Mouse (Mus musculus) gastrocnemius, postnatal 14 days (tissue): ENCODE results near the gene Tekt4. TPM values are rescaled to one million over a fixed set of nuclear protein-coding genes. Genes with fewer than 3 reads are reported as not detected.

Experiments
- DNase-seq: peaks from one replicate; pipeline ENCODE4 v3.0.0; 2021; ENCODE audit warnings: mixed read lengths
- intact Hi-C: fragments of 180-260 bp; cut with DNase I; formaldehyde crosslinking; loops from one replicate; pipeline ENCODE4 v1.15.1; 2025; ENCODE audit warnings: low total_unique reads
- total RNA-seq, 2 experiments: library from RNA; stranded (reverse); gene quantifications; 2 replicates each; pipeline ENCODE4 v1.2.3; 2021

Gene Tekt4
- total RNA-seq, 2 experiments from 2014 or later, result not detected

DNA sequence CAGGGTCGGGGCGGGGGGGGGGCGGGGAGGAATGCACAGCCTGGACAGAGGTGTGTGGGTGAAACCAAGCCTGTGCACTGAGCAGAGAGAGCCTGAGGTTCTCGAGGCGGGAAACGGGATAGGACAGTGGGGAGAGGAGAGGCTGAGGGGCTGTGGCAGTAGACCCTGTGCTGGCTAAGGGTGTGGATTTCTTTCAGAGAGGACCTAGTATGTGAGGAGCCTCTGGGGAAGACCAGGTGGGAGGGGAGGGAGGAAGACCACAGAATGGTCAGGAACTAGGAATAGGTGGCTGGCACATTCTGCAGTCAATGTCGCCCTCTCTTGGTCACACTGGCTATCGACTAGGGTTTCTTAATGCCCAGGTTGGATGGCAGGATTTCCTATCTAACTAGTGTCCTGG, 15.4 kb downstream of the Tekt4 start:
- peak; percentile 46 for DNase-seq
- intact Hi-C loops, result loop anchor here (2.0 to 10.0 kb wide), 2 partner anchors 71 to 135 kb away; no protein-coding TSS in a partner anchor

DNA sequence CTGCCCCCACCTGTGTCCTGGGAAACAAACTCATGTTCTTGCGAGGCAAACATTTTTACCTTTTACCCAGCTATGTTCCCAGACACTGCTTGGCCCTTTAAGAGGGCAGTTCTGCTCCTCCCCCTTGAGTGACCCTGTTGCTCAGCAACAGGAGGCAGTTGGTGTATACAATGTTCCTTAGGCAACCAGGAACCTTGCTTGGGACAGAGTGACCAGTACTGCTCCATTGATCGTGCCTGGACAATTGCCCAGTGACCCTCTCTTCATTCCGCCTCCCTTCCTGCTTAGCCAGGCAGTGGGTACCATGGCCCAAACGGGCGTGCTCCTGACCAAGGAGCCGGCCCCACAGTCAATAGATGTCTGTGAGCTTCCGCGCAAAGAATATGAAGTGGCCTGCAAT, 17.0 kb downstream of the Tekt4 start:
- intact Hi-C loops, result loop anchor here (2.0 to 10.0 kb wide), 2 partner anchors 73 to 137 kb away; no protein-coding TSS in a partner anchor
- no peak for DNase-seq

GRCm38 (mm10) chr17:25472044-25472443, 17.6 kb downstream of the Tekt4 start:
- DNase-seq, result no peak
- intact Hi-C loops, result loop anchor here (10.0 kb wide), 1 partner anchor 137 kb away; no protein-coding TSS in a partner anchor

DNA sequence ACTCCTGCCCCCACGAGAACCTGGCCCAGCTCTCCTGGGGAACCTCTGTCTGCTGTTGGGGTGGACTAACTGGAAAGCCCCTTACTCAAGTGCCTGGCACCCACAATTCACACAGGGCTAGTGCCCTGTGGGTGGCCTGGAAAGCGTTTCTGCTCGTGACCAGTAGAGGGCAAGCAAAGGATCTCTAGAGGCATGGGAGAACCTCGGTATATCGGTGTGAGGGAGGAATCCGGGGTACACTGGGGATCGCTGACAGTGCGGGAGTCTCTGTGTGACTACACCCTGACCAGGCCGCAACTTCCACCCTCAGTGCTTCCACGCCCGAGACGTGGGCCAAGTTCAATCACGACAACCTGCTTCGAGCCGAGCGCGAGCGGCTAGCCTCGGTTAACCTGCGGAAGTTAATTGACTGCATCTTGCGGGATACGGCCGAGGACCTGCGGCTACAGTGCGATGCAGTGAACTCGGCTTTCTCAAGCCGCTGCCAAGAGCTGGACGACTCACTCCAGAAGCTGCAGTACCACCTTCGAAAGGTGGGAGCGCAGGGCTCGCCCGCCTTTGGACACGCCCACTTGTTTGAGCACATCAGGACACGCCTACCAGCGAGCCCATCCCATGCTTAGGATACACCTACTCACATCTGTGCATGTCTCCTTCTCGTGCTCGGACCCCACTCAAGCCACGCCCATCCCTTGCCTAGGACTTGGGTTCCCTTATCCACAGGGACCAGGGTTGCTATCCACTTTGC, 20.1 kb downstream of the Tekt4 start:
- peak; percentile 49 for DNase-seq
- intact Hi-C loops, result loop anchor here (10.0 kb wide), 1 partner anchor 140 kb away; no protein-coding TSS in a partner anchor

- DNase-seq, result peak; percentile 33
- intact Hi-C loops, result loop anchor here (2.0 to 10.0 kb wide), 2 partner anchors 31 to 141 kb away; no protein-coding TSS in a partner anchor
Measured at GRCm38 (mm10) chr17:25475946-25476744, 21.7 kb downstream of the Tekt4 start.

DNA sequence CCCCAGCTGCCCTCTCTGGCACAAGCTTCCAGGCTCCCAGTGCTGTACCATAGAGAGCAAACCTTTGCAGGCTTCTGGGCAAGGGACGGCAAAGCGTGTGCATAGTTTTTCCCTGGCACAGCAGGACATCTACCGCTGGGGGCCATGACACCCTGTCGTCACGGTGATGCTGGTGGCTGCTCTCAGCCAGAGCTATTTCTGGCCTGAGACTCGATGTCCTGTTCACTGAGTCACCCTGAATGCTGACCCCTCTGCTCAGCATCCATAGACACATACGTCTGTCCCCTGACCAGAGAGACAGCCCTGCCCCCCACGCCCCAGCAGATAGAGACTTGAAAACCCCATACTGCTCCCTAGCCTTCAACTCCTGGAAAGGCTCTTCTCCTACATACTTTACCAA, 25.7 kb downstream of the Tekt4 start:
- intact Hi-C loops, result no loop called here
- DNase-seq, result no peak

GRCm38 (mm10) chr17:25480820-25481219, 26.4 kb downstream of the Tekt4 start:
- DNase-seq, result no peak
- intact Hi-C loops, result no loop called here

DNA sequence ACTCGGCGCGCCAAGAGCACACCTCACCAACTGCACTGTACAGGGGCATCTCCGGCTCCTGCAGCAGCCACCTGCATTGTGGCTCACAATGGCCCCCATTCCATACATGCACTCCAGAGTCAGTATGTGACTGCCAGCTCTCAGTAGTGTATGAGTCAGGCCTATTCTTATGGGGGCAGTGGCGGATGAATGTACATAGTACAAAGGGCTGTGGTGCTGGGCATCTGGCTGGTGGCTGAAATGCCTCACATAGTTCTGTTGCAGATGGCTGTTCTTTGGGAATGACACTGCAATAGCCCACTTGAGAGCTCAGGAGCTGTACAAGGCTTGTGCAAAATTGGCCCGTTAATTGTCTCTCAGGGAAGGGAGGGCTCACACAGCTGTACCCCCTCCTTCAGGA, 27.7 kb downstream of the Tekt4 start:
- intact Hi-C loops, result no loop called here
- no peak for DNase-seq

- intact Hi-C loops, result no loop called here
- DNase-seq, result no peak
Measured at GRCm38 (mm10) chr17:25497013-25497412, 42.6 kb downstream of the Tekt4 start, which contains the start of gene Sstr5. Sstr5 (minus strand) TSS chr17:25497288.

DNA sequence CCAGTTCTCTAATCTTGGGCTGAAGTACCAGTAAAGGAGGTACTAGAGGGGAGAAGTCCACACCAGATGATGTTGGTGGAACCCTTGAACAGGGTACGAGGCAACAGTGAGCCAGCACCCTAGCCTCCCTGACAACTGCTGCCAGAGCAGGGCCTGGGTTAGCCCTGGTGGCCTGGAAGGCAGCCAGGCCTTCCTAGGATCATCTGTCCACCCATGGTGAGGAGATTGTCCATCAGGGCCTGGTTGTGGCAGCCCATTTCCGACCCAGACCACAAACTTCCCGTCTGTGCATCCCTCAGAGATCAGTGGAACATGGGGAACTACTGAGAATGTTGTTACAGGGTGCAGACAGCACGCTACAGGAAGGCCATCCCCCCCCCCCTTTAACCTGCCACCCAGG, 48.2 kb downstream of the Tekt4 start:
- intact Hi-C loops, result no loop called here
- DNase-seq, result no peak

DNA sequence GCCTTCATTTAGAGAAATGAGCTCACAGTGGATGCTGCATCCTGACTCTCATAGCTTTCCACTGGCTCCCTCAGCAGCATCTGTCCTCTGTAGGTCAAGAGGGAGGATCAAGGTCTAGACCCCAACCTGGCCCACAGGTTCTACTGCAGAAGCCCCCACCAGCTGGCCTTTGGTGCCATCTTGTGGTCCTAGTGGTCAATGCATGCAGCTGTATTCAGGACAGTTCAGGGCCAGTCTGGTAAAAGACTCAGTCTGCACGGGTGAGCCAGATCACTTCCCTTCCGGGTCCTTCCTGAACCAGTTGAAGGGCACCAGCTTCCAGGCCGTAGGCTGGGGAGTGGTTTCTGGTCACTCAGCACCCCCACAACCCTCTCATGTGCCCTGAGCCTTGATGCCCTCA, 53.4 kb downstream of the Tekt4 start:
- intact Hi-C loops, result loop anchor here (2.0 kb wide), 1 partner anchor 31 kb away; no protein-coding TSS in a partner anchor
- peak; percentile 68 for DNase-seq

DNA sequence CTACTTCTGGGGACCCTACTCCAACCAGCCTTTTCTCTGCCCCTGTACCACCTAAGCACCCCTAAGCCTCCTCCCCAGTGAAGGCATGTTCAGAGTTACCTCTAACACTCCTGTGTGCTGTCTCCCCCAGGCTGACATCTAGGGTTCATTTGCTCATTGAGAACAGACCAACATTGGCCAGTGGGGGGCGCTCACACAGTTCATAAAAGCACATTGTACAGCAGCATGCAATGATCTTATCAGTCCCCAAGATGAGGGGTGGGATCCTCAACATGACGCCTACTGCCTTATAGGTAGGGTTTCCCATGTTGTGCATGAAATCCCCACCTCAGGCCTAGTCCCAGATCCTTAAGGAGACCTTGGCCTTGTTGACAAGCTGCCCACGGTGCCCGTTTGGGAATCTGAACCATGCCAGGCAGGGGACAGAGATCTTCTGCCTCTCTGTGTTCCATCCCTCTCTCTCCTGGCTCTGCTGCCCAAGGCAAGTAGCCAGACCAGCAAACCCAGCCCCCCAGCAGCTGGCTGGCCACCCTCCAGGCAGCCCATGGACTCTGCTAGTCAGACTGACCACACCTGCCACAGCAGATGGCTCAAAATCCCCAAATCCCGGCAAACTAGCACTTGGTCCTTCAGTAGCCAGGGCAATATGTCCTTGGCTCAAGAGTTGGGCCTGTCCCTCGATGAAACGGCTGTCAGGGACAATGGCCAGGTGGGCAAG, 54.6 kb downstream of the Tekt4 start:
- peak; percentile 75 for DNase-seq
- intact Hi-C loops, result no loop called here

- intact Hi-C loops, result no loop called here
- peak; percentile 48 for DNase-seq
Measured at GRCm38 (mm10) chr17:25510074-25510830, 55.8 kb downstream of the Tekt4 start.

- no peak for DNase-seq
- intact Hi-C loops, result no loop called here
Measured at GRCm38 (mm10) chr17:25511876-25512275, 57.5 kb downstream of the Tekt4 start.

DNA sequence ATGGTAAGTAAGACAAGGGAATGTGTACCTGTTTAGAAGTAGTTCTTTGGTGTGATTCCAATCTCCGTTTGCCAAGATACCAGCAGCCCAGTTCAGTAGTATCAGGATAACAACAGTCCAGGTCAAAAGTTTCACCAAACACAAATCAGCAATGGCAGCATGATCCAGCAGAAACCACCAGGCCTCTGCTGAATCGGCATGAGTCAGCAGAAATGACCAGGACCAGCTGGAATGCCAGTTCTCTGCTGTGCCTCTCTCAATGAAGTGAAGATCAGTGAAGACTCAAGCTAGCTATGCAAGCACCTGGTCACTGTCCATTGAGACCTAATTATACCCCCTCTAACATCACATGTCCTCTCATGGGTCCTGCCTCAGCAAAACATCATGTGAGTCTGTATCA, 59.6 kb downstream of the Tekt4 start:
- no peak for DNase-seq
- intact Hi-C loops, result no loop called here

- intact Hi-C loops, result no loop called here
Measured at GRCm38 (mm10) chr17:25516315-25516714, 61.9 kb downstream of the Tekt4 start.

DNA sequence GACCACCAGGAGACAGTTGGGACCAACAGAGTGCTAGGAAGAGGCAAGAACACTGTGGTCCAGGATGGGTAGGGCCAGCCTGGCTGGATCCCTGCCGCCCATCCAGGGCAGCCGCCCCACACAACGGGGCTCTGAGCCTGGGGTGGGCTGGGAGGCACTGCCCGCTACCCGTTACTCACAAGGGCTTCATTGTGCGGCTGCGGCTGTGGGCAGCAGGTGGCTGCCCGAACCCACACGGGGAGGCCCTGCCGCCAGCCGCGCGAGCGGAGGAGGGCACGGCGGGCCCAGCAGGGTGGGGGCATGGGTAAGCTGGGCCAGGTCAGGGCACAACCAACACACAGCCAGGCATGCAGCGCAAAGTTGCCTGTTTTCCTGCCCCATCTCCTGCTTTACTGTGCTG, 63.7 kb downstream of the Tekt4 start:
- intact Hi-C loops, result no loop called here
- DNase-seq, result peak; percentile 43

More at GRCm38 (mm10) chr17:25516315-25516714, 61.9 kb downstream of the Tekt4 start:
- no peak for DNase-seq

GRCm38 (mm10) chr17:25519511-25519910, 65.1 kb downstream of the Tekt4 start:
- intact Hi-C loops, result no loop called here
- peak; percentile 33 for DNase-seq

DNA sequence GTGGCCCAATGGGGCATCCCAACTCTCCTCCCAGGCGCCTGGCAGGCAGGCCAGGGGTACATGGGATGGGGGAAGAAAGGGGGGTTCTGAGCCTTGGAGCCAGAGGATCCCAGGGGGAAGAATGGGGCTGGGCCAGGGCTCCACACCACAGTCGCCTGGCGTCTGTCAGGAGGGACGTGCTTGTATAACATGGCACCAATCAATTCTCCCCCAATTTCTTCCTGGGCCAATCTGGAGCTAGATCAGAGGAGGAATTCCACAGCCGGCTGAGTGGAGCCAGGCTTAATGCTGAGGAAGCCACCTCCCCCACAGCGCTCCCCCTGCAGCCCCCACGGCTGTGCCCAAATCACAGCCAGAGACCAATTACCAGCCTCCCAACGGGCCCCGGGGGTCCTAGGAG, 66.1 kb downstream of the Tekt4 start:
- intact Hi-C loops, result no loop called here
- DNase-seq, result no peak
